Mouse (Mus musculus): Measurements from ENCODE around the gene Rgs9bp.

Gene Rgs9bp

DNA sequence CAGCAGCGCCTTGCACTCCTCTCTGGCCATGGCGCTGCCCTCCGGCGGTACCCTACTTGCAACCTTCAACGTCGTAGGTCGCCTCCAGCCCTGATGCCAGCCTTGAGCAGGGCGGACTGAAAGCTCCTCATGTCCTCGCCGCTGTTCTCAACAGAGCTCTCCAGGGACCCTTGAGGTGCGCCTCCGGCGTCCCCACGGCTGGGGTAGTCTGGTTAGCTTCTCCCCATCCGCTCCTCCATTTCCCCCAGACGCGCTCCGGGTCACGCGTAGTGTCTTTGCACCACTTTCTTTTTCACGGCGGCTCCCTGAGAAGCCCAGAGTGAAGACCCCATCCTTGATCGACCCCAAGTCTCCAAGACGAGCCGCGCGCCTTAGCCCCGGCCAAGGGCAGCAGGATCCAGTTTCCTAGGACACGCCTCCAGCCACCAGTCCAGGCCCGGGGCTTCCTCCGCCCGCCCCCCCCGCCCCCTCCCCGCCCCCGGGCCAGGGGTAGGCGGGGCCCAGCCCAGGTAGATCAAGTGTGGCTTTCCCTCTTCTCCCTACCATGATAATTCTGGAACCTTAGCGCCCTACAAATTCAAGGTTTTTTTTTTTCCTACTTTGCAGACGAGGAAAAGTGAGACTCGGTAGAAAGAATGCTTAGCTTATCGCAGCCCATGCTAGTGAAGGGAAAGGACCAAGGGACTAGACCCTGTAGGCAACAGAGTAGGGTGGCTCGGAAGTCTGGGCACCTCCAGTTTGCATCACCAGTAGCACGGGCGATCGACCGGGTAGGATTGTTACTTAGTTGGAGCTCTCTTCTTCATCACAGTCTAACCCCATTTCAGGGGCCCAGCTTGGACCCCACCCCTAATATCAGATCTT is at the start of gene Rgs9bp:
Gene Rgs9bp, minus strand, starts transcription at position 392 of the 864 bp plus-strand sequence.
- DNase-seq (ENCODE audit: low spot score) = peak; percentile 50

- DNase-seq (ENCODE audit: low spot score) = no peak
These were observed 43.1 kb upstream of the Rgs9bp start for GRCm38 (mm10) chr7:35628496-35628895.

DNA sequence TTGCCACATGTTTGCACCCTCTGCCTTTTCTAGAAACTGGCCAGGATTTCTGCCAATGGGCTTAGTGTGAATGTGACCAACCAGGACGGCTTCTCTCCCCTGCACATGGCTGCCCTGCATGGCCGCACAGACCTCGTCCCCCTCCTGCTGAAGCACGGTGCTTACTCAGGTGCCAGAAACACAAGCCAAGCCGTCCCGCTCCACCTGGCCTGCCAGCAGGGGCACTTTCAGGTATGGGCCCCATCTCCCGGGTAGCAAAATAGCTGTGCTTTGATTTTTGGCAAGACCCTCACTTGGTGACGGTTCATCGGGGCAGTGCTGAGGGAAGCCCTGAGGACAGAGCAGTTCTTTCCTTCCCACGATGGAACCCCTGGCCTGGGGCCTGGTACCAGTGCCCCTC is 42.0 kb upstream of the Rgs9bp start:
- DNase-seq (ENCODE audit: low spot score) = no peak

DNA sequence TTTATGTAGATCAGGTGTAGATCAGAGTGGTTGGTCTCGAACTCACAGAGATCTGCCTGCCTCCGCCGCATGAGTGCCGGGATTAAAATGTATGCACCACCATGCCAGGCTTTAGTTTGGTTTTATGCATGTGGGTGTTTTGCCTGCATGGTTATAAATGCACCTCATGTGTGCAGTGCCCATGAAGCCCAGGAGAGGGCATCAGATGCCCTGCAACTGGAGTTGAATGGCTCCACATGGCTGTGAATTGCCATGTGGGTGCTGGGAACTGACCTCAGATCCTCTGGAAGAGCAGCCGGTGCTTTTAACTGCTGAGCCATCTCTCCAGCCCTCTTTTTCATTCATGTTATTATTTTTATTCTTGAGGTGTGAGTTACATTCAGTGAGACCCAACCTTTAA is 40.7 kb upstream of the Rgs9bp start:
- no peak for DNase-seq (ENCODE audit: low spot score)

- DNase-seq (ENCODE audit: low spot score) = no peak
These were observed 37.2 kb upstream of the Rgs9bp start for GRCm38 (mm10) chr7:35622626-35623025.

- DNase-seq (ENCODE audit: low spot score) = no peak
These were observed 32.1 kb upstream of the Rgs9bp start for GRCm38 (mm10) chr7:35617513-35617912.

GRCm38 (mm10) chr7:35609245-35609644 is 23.9 kb upstream of the Rgs9bp start:
- no peak for DNase-seq (ENCODE audit: low spot score)

- no peak for DNase-seq (ENCODE audit: low spot score)
These were observed 21.4 kb upstream of the Rgs9bp start for GRCm38 (mm10) chr7:35606816-35607215.

GRCm38 (mm10) chr7:35602766-35603165 is 17.4 kb upstream of the Rgs9bp start:
- no peak for DNase-seq (ENCODE audit: low spot score)

GRCm38 (mm10) chr7:35601106-35601505 is 15.7 kb upstream of the Rgs9bp start:
- no peak for DNase-seq (ENCODE audit: low spot score)

- no peak for DNase-seq (ENCODE audit: low spot score)
These were observed 14.6 kb upstream of the Rgs9bp start for GRCm38 (mm10) chr7:35600031-35600430.

DNA sequence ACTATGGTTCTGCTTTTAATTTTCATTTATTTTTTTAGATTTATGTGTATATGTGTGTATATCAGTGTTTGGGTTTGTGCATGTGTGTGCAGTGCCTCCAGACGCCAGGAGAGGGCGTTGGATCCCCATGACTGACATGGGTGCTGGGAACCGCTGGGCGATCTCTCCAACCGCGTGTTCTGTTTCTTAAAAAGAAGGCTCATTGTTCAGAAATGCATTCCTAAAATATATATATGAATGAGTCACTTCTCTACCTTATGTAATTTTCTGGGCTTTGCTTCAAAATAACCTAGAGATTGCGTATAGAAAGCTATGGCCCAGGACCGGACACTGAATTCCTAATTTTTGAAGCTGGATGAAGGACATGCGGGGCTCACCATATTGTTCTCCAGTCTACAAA is 14.1 kb upstream of the Rgs9bp start:
- no peak for DNase-seq (ENCODE audit: low spot score)

DNA sequence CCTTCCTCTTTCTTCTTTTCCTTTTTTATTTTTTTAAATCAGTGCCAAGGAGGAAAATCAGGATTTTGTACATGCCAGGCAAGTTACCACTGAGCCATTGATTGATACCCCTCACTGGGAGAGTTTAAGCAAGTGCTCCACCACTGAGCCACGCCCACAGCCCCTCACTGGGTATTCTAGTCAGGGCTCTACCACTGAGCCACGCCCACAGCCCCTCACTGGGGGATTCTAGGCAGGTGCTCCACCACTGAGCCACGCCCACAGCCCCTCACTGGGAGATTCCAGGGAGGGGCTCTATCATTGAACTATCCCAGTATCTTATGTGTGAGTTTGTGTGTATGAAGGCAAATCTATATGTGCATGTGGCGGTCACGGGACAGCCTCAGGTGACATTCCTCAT is 8.9 kb upstream of the Rgs9bp start:
- no peak for DNase-seq (ENCODE audit: low spot score)

DNA sequence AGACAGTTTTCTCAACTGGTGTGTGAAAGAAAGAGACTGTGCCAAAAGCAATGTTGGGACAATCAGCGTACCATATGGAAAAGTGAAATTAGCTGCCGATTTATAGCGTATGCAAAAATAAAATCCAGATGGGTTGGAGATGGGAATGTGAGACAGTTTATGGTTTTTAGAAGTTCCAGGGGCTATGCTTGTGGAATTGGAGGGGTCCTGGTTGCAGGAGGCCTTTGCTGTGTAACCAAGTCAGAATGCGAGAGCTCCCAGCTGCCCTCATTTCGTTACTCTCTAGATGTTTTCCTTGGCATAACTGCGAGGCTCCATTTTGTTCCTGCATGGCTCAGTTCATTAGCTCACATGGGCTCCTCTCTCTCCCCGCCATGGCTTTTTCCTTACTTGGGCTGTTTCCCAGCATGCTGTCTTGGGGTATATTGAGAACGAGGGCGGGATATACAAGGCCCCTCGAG is 5.4 kb upstream of the Rgs9bp start:
- no peak for DNase-seq (ENCODE audit: low spot score)

- no peak for DNase-seq (ENCODE audit: low spot score)
These were observed 4.1 kb upstream of the Rgs9bp start for GRCm38 (mm10) chr7:35589485-35589884.

- DNase-seq (ENCODE audit: low spot score) = no peak
These were observed 3.5 kb upstream of the Rgs9bp start for GRCm38 (mm10) chr7:35588680-35589428.

GRCm38 (mm10) chr7:35587728-35588127 is 2.3 kb upstream of the Rgs9bp start:
- DNase-seq (ENCODE audit: low spot score) = no peak

DNA sequence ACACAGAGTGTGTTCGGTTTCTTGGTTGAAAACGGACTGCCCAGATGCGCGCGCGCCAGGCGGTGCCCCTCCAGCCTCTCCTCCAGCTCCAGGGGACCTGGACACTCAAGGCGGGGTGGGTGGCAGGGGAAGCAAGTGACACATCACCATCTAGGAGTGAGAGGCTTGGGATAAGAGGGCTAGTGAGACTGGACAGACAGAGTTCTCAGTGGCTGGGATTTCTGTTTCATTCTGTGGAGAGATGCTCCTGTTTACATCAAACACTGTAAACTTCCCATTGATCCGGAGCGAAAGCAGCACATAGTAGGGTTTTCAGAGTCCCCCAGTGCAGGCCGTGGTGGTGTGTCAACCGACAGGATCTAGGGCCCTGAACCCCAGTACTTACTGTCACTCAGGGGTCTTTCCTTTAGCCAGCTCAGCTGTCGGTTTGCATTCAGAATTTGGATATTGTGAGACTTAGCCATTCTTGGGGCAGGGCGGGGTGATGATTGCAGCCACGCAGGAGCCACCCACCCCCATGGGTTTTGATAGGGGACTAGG is 1.6 kb upstream of the Rgs9bp start:
- DNase-seq (ENCODE audit: low spot score) = no peak

- peak; percentile 96 for DNase-seq (ENCODE audit: low spot score)
These were observed 898 bp upstream of the Rgs9bp start, which contains the start of gene Ankrd27 for GRCm38 (mm10) chr7:35586055-35586905. Gene Ankrd27, plus strand, starts transcription at chr7:35586244.

GRCm38 (mm10) chr7:35584786-35585190 is 594 bp downstream of the Rgs9bp start:
- peak; percentile 14 for DNase-seq (ENCODE audit: low spot score)

- no peak for DNase-seq (ENCODE audit: low spot score)
These were observed 1.2 kb downstream of the Rgs9bp start for GRCm38 (mm10) chr7:35584068-35584785.

All from MN1 (cell line).